Mouse (Mus musculus): ENCODE data around the gene Jazf1.

GRCm38 (mm10) chr6:52796035-52796598, 272.3 kb downstream of the Jazf1 start:
- TF ChIP-seq CTCF (IDR thresholded peaks at IDR 0.05; ENCODE audit: low read depth, low read length) (no peak), POLR2A (IDR thresholded peaks at IDR 0.05; ENCODE audit: extremely low read depth, insufficient read depth, low read length) (no peak)
